Mouse (Mus musculus) bone marrow macrophage, adult 2 months (primary cell): ENCODE data around the gene Sgsm3.

Experiments
- CTCF ChIP-seq: IDR thresholded peaks from 2 replicates; pipeline ENCODE4 v1.5.1; 2012; ENCODE audit warnings: low read depth, mild to moderate bottlenecking, low read length, moderate library complexity
- POLR2A ChIP-seq: IDR thresholded peaks from 2 replicates; pipeline ENCODE4 v1.6.1; 2012; ENCODE audit warnings: mild to moderate bottlenecking, low read depth, low read length, borderline replicate concordance

- TF ChIP-seq CTCF, result no peak
- no peak for TF ChIP-seq POLR2A
These were observed 80.2 kb downstream of the Sgsm3 start for GRCm38 (mm10) chr15:81057736-81058135.
